Mouse (Mus musculus): ENCODE results near the gene Tmem102.

- no peak for TF ChIP-seq GATA1 (IDR thresholded peaks at IDR 0.05; ENCODE audit: borderline replicate concordance, low read length)
- no peak for TF ChIP-seq FLI1 (IDR thresholded peaks at IDR 0.05; ENCODE audit: low read length)
Observed at GRCm38 (mm10) chr11:69801379-69801977, 3.9 kb downstream of the Tmem102 start, which contains the start of gene Fgf11.
